Mouse (Mus musculus): ENCODE data around the gene Fam120a. TPM values are rescaled to one million over a fixed set of nuclear protein-coding genes. Genes with fewer than 3 reads are reported as not detected.

Gene Fam120a
- 100 to 1,000 TPM; 119 to 130 TPM for total RNA-seq (2023)

DNA sequence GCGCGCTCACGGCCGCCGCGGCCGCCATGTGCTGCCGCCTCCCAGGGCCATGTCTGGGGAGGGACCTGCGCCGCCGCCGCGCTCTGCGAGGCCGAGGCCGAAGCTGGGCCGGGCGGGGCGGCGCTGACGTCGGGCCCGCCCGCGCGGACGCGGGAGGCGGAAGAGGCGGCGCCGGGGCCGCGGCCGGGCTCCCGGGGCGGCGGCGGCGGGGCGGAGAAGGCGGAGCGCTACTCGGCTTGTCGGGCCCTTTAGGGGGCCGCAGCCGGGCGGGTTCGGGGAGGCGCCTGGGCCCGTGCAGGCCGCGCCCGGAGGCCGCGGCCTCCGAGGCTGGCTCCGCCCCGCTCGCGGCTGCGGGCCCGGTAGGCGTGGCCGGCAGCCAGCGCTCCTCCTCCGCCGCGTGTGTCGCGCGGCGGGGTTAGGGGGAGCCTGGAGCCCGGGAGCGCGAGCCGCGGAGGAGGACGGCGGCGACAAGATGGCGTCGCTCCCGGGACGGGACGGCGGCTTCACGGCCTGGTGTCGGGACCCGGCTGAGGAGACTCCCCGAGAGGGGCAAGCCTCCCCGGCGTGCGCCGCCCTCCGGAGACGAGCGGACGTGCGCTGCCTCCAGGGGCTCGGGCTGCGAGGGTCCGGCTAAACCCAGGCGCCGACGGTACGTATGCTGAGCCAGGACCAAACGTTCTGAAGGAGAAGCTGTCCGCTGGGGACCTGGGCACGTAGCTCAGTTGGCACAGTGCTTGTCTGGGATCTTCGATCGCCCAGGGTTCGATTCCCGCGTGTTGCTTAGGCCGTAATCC is at the start of gene Fam120a:
Gene Fam120a (minus strand): TSS at position 62 of the 794 bp plus-strand sequence.

GRCm38 (mm10) chr13:48870771-48871731 is 96.8 kb downstream of the Fam120a start, which contains the start of gene Phf2:
Phf2 (minus strand) TSS chr13:48871119.

Other genes with a start within 250 kb of the Fam120a start
- gene Phf2, start 96.9 kb downstream of the Fam120a start, total RNA-seq (2023), result 10 to 100 TPM; 58.2 to 60.8 TPM
- gene Wnk2, start 180.0 kb upstream of the Fam120a start, total RNA-seq (2023), result not detected
- gene Ninj1, start 219.5 kb upstream of the Fam120a start, total RNA-seq (2023), result 10 to 100 TPM; 14.6 to 16.0 TPM
- 10 to 100 TPM; 43.8 to 44.0 TPM for gene Card19, start 248.0 kb upstream of the Fam120a start, total RNA-seq (2023)